Mouse (Mus musculus): Measurements from ENCODE around the gene Phlda2. TPM values are rescaled to one million over a fixed set of nuclear protein-coding genes. Genes with fewer than 3 reads are reported as not detected.

The Phlda2 gene
- polyA plus RNA-seq, 1 experiment from 2014 or later = 7.0 TPM

- Histone ChIP-seq H3K27me3 (peaks cover 7% of the 10 kb centered on the region; the same call in 1 of the 2 replicates), H3K27ac (peak overlapping the region; percentile 64; the same call in 1 of the 2 replicates), H3K9me3 (peaks cover 27% of the 10 kb centered on the region), H3K4me1 (peaks cover 46% of the 10 kb centered on the region), H3K9ac (peak overlapping the region; percentile 51), H3K4me2 (peak overlapping the region; percentile 60), H3K36me3 (peaks cover 16% of the 10 kb centered on the region), H3K4me3 (peak overlapping the region; percentile 63)
- WGBS = 31% methylated on average over 27 of the region's 32 CpGs
- ATAC-seq (ENCODE audit: insufficient number of reproducible peaks, insufficient read depth, low FRiP score, low TSS enrichment, low read depth) = peak; percentile 11; the same call in 1 of the 2 replicates
Observed at GRCm38 (mm10) chr7:143461294-143461870, 41.6 kb downstream of the Phlda2 start.

- peak within 1 kb of the TSS; percentile 60 for H3K4me2 ChIP-seq
- WGBS = 43% methylated on average over 48 of the region's 48 CpGs
- H3K27ac ChIP-seq = peak within 1 kb of the TSS; percentile 87
- peak within 1 kb of the TSS; percentile 84 for H3K9ac ChIP-seq
- peaks cover 7% of the 10 kb centered on the region; the same call in 1 of the 2 replicates for H3K27me3 ChIP-seq
- peaks cover 16% of the 10 kb centered on the region for H3K36me3 ChIP-seq
- ATAC-seq (ENCODE audit: insufficient number of reproducible peaks, insufficient read depth, low FRiP score, low TSS enrichment, low read depth) = peak; percentile 80
- H3K4me3 ChIP-seq = peak within 1 kb of the TSS; percentile 63
- H3K4me1 ChIP-seq = peaks cover 42% of the 10 kb centered on the region
- peaks cover 27% of the 10 kb centered on the region for H3K9me3 ChIP-seq
Observed at GRCm38 (mm10) chr7:143460874-143461273, 42.1 kb downstream of the Phlda2 start, which contains the start of gene Cdkn1c. Gene Cdkn1c (minus strand): TSS chr7:143461050.

GRCm38 (mm10) chr7:143460217-143460834, 42.6 kb downstream of the Phlda2 start:
- ATAC-seq (ENCODE audit: insufficient number of reproducible peaks, insufficient read depth, low FRiP score, low TSS enrichment, low read depth) = no peak
- peaks cover 38% of the 10 kb centered on the region for H3K4me1 ChIP-seq
- 42% methylated on average over 60 of the region's 60 CpGs for WGBS

GRCm38 (mm10) chr7:143459332-143460211, 43.4 kb downstream of the Phlda2 start:
- Histone ChIP-seq H3K4me2 (peak overlapping the region; percentile 60), H3K4me3 (peak overlapping the region; percentile 63), H3K27me3 (peaks cover 7% of the 10 kb centered on the region; the same call in 1 of the 2 replicates), H3K36me3 (peaks cover 16% of the 10 kb centered on the region), H3K27ac (peak overlapping the region; percentile 87), H3K9ac (peak overlapping the region; percentile 84), H3K9me3 (peaks cover 27% of the 10 kb centered on the region), H3K4me1 (peaks cover 30% of the 10 kb centered on the region)
- ATAC-seq (ENCODE audit: insufficient number of reproducible peaks, insufficient read depth, low FRiP score, low TSS enrichment, low read depth) = no peak
- 31% methylated on average over 98 of the region's 100 CpGs for WGBS

More at GRCm38 (mm10) chr7:143460217-143460834, 42.6 kb downstream of the Phlda2 start:
- Histone ChIP-seq H3K9ac (peak overlapping the region; percentile 84), H3K27me3 (peaks cover 7% of the 10 kb centered on the region; the same call in 1 of the 2 replicates), H3K4me2 (peak overlapping the region; percentile 60), H3K4me3 (peak overlapping the region; percentile 63), H3K9me3 (peaks cover 27% of the 10 kb centered on the region), H3K27ac (peak overlapping the region; percentile 87), H3K36me3 (peaks cover 16% of the 10 kb centered on the region)

- Histone ChIP-seq H3K4me2 (peak overlapping the region; percentile 60), H3K4me3 (peak overlapping the region; percentile 63), H3K36me3 (peaks cover 16% of the 10 kb centered on the region), H3K27me3 (peaks cover 7% of the 10 kb centered on the region; the same call in 1 of the 2 replicates), H3K27ac (peak overlapping the region; percentile 87), H3K9ac (peak overlapping the region; percentile 84), H3K9me3 (peaks cover 27% of the 10 kb centered on the region), H3K4me1 (peaks cover 24% of the 10 kb centered on the region)
- no peak for ATAC-seq (ENCODE audit: insufficient number of reproducible peaks, insufficient read depth, low FRiP score, low TSS enrichment, low read depth)
- WGBS = 31% methylated on average over 38 of the region's 38 CpGs
Observed at GRCm38 (mm10) chr7:143458963-143459331, 44.0 kb downstream of the Phlda2 start.

Other genes with a start within 250 kb of the Phlda2 start
- gene Cdkn1c, start 42.1 kb downstream of the Phlda2 start, polyA plus RNA-seq (2015; fragmentation: Nextera tagmentation; extraction: Ambion mirVana) = 873 and 944 TPM in 2 replicates
- gene Slc22a18, start 29.4 kb downstream of the Phlda2 start, polyA plus RNA-seq (2015; fragmentation: Nextera tagmentation; extraction: Ambion mirVana) = 2.5 and 3.0 TPM in 2 replicates
- gene Nap1l4, start 46.0 kb upstream of the Phlda2 start, polyA plus RNA-seq (2015; fragmentation: Nextera tagmentation; extraction: Ambion mirVana) = 262 and 282 TPM in 2 replicates
- gene Cars, start 96.9 kb upstream of the Phlda2 start, polyA plus RNA-seq (2015; fragmentation: Nextera tagmentation; extraction: Ambion mirVana) = 59.2 and 61.8 TPM in 2 replicates
- 0.46 and 0.65 TPM in 2 replicates for gene Tnfrsf26, start 125.6 kb upstream of the Phlda2 start, polyA plus RNA-seq (2015; fragmentation: Nextera tagmentation; extraction: Ambion mirVana)
- gene Tnfrsf22, start 146.5 kb upstream of the Phlda2 start, polyA plus RNA-seq (2015; fragmentation: Nextera tagmentation; extraction: Ambion mirVana) = 11.6 and 15.0 TPM in 2 replicates
- gene Tnfrsf23, start 182.7 kb upstream of the Phlda2 start, polyA plus RNA-seq (2015; fragmentation: Nextera tagmentation; extraction: Ambion mirVana) = 1.0 and 1.8 TPM in 2 replicates